Mouse (Mus musculus) embryonic facial prominence, embryonic 10.5 days (tissue): ENCODE measurements at regions not wholly inside any gene's neighbourhood (a gene's known extent, or its start where the extent isn't known, plus 50 kb on each side); places are given as distances from the start of the nearest gene placed in this dataset.
A peak's percentile ranks its signal among the peaks of the same experiment; 100 is the strongest.
"Not testable (repeated sequence)": the region's sequence is repeated elsewhere in the genome, so short reads cannot be mapped to it uniquely, and the experiment has no call there.

Experiments
- DNase-seq: peaks from one replicate; pipeline ENCODE4 v3.0.0-alpha.2; 2017; ENCODE audit warnings: low spot score
- H3K27ac ChIP-seq: fragments of 300-500 bp; sonication (generic); replicated peaks from 2 replicates; pipeline ENCODE4 v1.5.1; 2016; ENCODE audit warnings: mild to moderate bottlenecking
- H3K27me3 ChIP-seq: fragments of 300-500 bp; sonication (generic); replicated peaks from 2 replicates; pipeline ENCODE4 v1.6.1; 2016; ENCODE audit warnings: low read depth, mild to moderate bottlenecking; ENCODE audit not compliant: poor library complexity, severe bottlenecking
- H3K36me3 ChIP-seq: fragments of 300-500 bp; sonication (generic); replicated peaks from 2 replicates; pipeline ENCODE4 v1.6.1; 2016; ENCODE audit warnings: mild to moderate bottlenecking, moderate library complexity
- H3K4me1 ChIP-seq: fragments of 300-500 bp; sonication (generic); 2 replicates; pipeline ENCODE4 v1.6.1; 2016
- H3K4me3 ChIP-seq: fragments of 300-500 bp; sonication (generic); 2 replicates; pipeline ENCODE4 v1.5.1; 2016; ENCODE audit warnings: mild to moderate bottlenecking, moderate library complexity
- H3K9me3 ChIP-seq: fragments of 300-500 bp; sonication (generic); 2 replicates; pipeline ENCODE4 v1.6.1; 2016; ENCODE audit warnings: mild to moderate bottlenecking
- WGBS: fragments of 180-500 bp; shearing (Covaris S2); methylation state at CpG from one replicate; pipeline ENCODE4 v1.1.7; 2016; 5-methylcytosine and 5-hydroxymethylcytosine counted together

GRCm38 (mm10) chr1:157768201-157768600, 261.7 kb downstream of the Sec16b start:
- 41% methylated on average over 6 of the region's 6 CpGs for WGBS
- Histone ChIP-seq H3K36me3 (no peaks in the 10 kb centered on the region), H3K4me1 (no peaks in the 10 kb centered on the region), H3K9me3 (no peaks in the 10 kb centered on the region), H3K27me3 (no peaks in the 10 kb centered on the region), H3K4me3 (no peak overlapping the region), H3K27ac (no peak overlapping the region)
- DNase-seq = peak; percentile 52

- H3K36me3 ChIP-seq = no peaks in the 10 kb centered on the region
- no peak for DNase-seq
- 90% methylated on average over 7 of the region's 7 CpGs for WGBS
- no peaks in the 10 kb centered on the region for H3K4me1 ChIP-seq
- H3K27ac ChIP-seq = no peak overlapping the region
- H3K9me3 ChIP-seq = no peaks in the 10 kb centered on the region
- H3K4me3 ChIP-seq = no peak overlapping the region
- no peaks in the 10 kb centered on the region for H3K27me3 ChIP-seq
Observed at GRCm38 (mm10) chr1:157797711-157798110, 291.2 kb downstream of the Sec16b start.

GRCm38 (mm10) chr1:157798561-157799553, 292.3 kb downstream of the Sec16b start:
- H3K9me3 ChIP-seq = no peaks in the 10 kb centered on the region
- no peaks in the 10 kb centered on the region for H3K4me1 ChIP-seq
- no peak overlapping the region for H3K4me3 ChIP-seq
- no peak overlapping the region for H3K27ac ChIP-seq
- no peaks in the 10 kb centered on the region for H3K27me3 ChIP-seq
- 74% methylated on average over 21 of the region's 21 CpGs for WGBS
- H3K36me3 ChIP-seq = no peaks in the 10 kb centered on the region
- no peak for DNase-seq

DNA sequence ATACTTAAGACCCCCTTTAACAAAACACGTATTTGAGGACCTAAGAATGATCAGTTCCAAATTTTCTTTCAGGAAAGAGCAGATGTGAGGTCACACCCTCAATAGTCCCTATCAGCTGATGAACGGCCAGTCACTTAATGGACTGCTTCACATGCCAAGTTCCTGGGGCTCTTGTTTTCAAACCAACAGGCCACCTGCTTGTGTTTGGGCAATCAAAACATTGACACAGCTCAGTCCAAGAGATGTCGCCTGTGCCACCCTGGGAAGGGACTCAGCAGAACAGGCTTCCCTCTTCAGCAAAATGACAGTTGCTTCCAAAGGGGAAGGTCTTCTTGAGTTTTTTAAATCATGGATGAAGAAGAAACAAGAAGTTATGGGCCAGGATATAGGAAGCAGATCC, 294.6 kb downstream of the Sec16b start:
- H3K27ac ChIP-seq = no peak overlapping the region
- no peaks in the 10 kb centered on the region for H3K27me3 ChIP-seq
- 77% methylated on average over 3 of the region's 3 CpGs for WGBS
- H3K4me1 ChIP-seq = no peaks in the 10 kb centered on the region
- no peaks in the 10 kb centered on the region for H3K9me3 ChIP-seq
- DNase-seq = no peak
- H3K4me3 ChIP-seq = no peak overlapping the region
- no peaks in the 10 kb centered on the region for H3K36me3 ChIP-seq

GRCm38 (mm10) chr1:157804229-157804628, 297.7 kb downstream of the Sec16b start:
- Histone ChIP-seq H3K27me3 (no peaks in the 10 kb centered on the region), H3K4me3 (no peak overlapping the region), H3K27ac (no peak overlapping the region), H3K9me3 (no peaks in the 10 kb centered on the region), H3K36me3 (no peaks in the 10 kb centered on the region), H3K4me1 (no peaks in the 10 kb centered on the region)
- DNase-seq = no peak
- WGBS = 72% methylated on average over 3 of the region's 3 CpGs

DNA sequence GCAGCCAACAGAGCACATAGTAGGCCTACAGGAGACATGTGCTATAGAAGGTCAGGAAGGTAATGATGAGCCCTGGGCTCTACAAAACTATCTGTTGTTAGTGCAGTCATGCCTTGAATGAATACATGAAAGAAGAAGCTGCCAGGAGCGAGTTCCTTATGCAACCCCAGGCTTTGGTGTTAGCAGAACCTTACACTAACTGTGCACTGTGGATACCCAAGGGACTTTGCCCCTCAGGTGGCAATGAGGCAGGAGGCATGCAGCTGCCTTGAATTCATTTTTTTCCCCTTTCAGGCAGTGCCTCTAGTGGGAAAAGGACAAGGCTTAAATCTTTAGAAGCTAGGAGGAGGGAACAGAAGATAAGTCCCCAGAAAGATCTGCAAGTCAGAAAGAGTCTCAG, 299.8 kb downstream of the Sec16b start:
- Histone ChIP-seq H3K4me1 (no peaks in the 10 kb centered on the region), H3K27ac (no peak overlapping the region), H3K9me3 (no peaks in the 10 kb centered on the region), H3K27me3 (no peaks in the 10 kb centered on the region), H3K36me3 (no peaks in the 10 kb centered on the region), H3K4me3 (no peak overlapping the region)
- DNase-seq = no peak
- WGBS = 83% methylated on average over 1 of the region's 1 CpGs

GRCm38 (mm10) chr1:157809674-157810471, 303.3 kb downstream of the Sec16b start:
- 79% methylated on average over 8 of the region's 8 CpGs for WGBS
- Histone ChIP-seq H3K9me3 (no peaks in the 10 kb centered on the region), H3K36me3 (no peaks in the 10 kb centered on the region), H3K4me1 (no peaks in the 10 kb centered on the region), H3K4me3 (no peak overlapping the region), H3K27ac (no peak overlapping the region), H3K27me3 (no peaks in the 10 kb centered on the region)
- no peak for DNase-seq

- DNase-seq = no peak
- Histone ChIP-seq H3K36me3 (no peaks in the 10 kb centered on the region), H3K4me3 (no peak overlapping the region), H3K9me3 (no peaks in the 10 kb centered on the region), H3K4me1 (no peaks in the 10 kb centered on the region), H3K27ac (no peak overlapping the region), H3K27me3 (no peaks in the 10 kb centered on the region)
Observed at GRCm38 (mm10) chr1:157810657-157811056, 304.1 kb downstream of the Sec16b start.

DNA sequence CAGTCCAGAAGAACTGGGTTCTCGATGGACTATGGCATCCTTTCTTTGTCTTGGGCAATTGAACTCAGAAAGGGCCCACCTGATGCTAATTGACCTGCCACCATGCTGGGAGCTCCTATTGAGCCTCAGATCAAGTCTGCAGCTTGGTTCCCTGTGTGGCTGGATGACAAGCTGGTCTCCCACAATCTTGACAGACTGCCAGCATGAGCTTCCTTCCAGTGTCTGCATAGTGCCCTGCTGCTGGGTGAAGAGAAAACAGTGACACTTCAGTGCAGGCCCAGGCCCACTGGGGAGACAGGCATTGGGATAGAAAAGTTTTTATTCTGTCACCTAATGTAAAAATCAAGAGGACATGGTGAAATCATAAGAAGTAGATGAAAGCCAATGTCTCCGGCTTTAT, 321.4 kb downstream of the Sec16b start:
- WGBS = 59% methylated on average over 2 of the region's 2 CpGs
- no peaks in the 10 kb centered on the region for H3K27me3 ChIP-seq
- no peaks in the 10 kb centered on the region for H3K4me1 ChIP-seq
- no peak for DNase-seq
- H3K9me3 ChIP-seq = no peaks in the 10 kb centered on the region
- no peaks in the 10 kb centered on the region for H3K36me3 ChIP-seq
- H3K4me3 ChIP-seq = no peak overlapping the region
- no peak overlapping the region for H3K27ac ChIP-seq

GRCm38 (mm10) chr1:157831511-157831910, 325.0 kb downstream of the Sec16b start:
- Histone ChIP-seq H3K36me3 (no peaks in the 10 kb centered on the region), H3K4me1 (no peaks in the 10 kb centered on the region), H3K9me3 (0 out of 2 replicates have a peak, but pooled peaks cover 1% of the 10 kb centered on the region), H3K27me3 (no peaks in the 10 kb centered on the region), H3K27ac (no peak overlapping the region), H3K4me3 (no peak overlapping the region)
- DNase-seq = no peak
- 56% methylated on average over 2 of the region's 2 CpGs for WGBS

GRCm38 (mm10) chr1:157872775-157873174, 366.2 kb downstream of the Sec16b start:
- H3K4me3 ChIP-seq = no peak overlapping the region
- H3K4me1 ChIP-seq = no peaks in the 10 kb centered on the region
- 61% methylated on average over 5 of the region's 5 CpGs for WGBS
- peak; percentile 27 for DNase-seq
- H3K36me3 ChIP-seq = no peaks in the 10 kb centered on the region
- H3K27me3 ChIP-seq = no peaks in the 10 kb centered on the region
- H3K27ac ChIP-seq = no peak overlapping the region
- no peaks in the 10 kb centered on the region for H3K9me3 ChIP-seq

GRCm38 (mm10) chr1:157875006-157875405, 368.5 kb downstream of the Sec16b start:
- no peak overlapping the region for H3K4me3 ChIP-seq
- no peaks in the 10 kb centered on the region for H3K36me3 ChIP-seq
- no peaks in the 10 kb centered on the region for H3K27me3 ChIP-seq
- 81% methylated on average over 2 of the region's 2 CpGs for WGBS
- no peak overlapping the region for H3K27ac ChIP-seq
- no peaks in the 10 kb centered on the region for H3K9me3 ChIP-seq
- H3K4me1 ChIP-seq = no peaks in the 10 kb centered on the region
- no peak for DNase-seq

DNA sequence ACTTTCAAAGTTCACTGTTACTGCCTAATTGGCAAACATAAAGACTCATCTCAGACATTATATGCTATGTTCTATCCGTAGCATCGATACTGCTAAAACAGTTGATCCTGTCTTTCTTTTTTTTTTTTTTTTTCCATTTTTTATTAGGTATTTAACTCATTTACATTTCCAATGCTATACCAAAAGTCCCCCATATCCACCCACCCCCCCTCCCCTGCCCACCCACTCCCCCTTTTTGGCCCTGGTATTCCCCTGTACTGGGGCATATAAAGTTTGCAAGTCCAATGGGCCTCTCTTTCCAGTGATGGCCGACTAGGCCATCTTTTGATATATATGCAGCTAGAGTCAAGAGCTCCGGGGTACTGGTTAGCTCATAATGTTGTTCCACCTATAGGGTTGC, 370.6 kb downstream of the Sec16b start:
- H3K4me3 ChIP-seq, H3K4me1 ChIP-seq, H3K27ac ChIP-seq, H3K36me3 ChIP-seq, DNase-seq, H3K9me3 ChIP-seq, H3K27me3 ChIP-seq: not testable (repeated sequence)
- WGBS = 97% methylated on average over 2 of the region's 4 CpGs
